Mouse (Mus musculus): ENCODE data around the gene Ubxn7. TPM values are rescaled to one million over a fixed set of nuclear protein-coding genes. Genes with fewer than 3 reads are reported as not detected.
"Not testable (repeated sequence)": the region's sequence is repeated elsewhere in the genome, so short reads cannot be mapped to it uniquely, and the experiment has no call there.

Ubxn7 gene
- total RNA-seq (2015; ENCODE audit: low replicate concordance) (52.1 and 72.9 TPM in 2 replicates), total RNA-seq (2017; ENCODE audit: low replicate concordance) (58.9 and 66.2 TPM in 2 replicates)

DNA sequence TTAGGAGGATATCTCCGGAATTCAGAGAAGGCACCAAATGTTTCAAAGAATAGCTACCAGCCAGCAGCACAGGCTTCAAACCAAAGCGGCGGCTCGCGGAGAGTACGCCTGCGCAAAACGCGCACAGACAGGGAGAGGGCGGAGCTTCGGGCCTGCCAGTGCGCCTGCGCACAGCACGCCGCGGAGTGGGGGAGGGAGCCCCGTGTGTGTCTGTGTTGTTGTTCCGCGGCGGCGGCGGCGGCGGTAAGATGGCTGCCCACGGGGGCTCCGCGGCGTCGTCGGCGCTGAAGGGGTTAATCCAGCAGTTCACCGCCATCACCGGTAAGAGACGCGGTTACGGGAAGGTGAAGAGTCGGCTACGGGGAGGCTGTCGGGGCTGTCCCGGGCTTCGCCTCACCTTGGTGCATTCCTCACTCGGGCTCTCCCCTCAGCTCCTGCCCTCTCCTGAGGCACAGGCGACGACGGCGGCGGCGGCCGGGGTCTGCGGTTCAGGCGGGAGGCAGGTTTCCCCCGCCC lies at the start of gene Ubxn7:
Gene Ubxn7 (plus strand): TSS at position 218 of the 516 bp plus-strand sequence.
- peak; percentile 96 for ATAC-seq (replicated peaks; ENCODE audit: low FRiP score, poor library complexity, severe bottlenecking)

DNA sequence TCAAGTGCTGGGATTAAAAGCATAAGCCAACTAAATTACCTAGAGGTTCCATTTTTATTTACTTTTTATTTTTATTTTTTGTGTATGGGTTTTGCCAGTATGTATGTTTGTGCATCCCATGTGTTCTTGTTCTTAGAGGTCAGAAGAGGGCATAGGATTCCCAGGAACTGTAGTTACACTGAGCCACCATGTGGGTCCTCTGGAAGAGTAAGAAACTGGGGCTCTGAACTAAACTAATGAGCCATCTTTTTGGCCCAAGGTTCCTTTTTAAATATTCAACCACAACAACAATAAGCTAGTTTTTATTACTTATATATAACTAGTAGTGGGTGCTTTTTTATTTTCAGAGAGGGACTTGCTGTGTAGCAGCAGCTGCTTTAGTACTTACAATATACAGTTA lies 49.4 kb upstream of the Ubxn7 start:
- ATAC-seq (replicated peaks; ENCODE audit: low FRiP score, poor library complexity, severe bottlenecking): no peak

DNA sequence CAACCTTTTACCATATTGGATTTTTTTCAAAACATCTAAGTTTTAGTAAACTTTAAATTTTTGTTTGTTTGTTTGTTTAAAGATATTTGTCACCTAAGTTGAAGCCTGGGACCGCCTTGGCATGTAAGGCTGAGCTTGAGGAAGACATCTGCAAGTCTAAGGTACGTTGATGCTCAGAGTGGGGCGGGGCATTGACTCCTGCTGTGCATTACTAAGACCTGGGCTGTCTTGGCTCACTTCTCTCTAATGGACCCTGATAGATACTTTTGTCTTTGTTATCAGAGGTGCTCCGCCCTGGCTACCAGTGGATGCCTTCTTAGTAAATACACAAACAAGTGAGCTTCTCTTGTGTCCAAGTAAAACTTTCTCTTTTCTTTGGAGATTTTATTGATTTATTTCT lies 40.2 kb upstream of the Ubxn7 start:
- ATAC-seq (replicated peaks; ENCODE audit: low FRiP score, poor library complexity, severe bottlenecking): no peak

DNA sequence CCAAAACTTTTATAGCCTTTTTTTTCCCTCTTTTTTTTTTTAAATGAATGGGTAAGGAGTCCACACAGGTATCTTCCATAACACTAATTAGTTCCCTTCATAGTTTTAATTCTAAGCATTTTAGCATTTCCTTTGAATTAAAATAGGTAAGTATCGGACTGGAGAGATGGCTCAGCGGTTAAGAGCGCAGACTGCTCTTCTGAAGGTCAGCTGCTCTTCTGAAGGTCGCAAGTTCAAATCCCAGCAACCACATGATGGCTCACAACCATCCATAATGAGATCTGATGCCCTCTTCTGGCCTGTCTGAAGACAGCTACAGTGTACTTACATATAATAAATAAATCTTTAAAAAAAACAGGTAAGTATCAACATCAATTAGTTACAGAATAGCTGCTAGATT lies 32.4 kb upstream of the Ubxn7 start:
- ATAC-seq (replicated peaks; ENCODE audit: low FRiP score, poor library complexity, severe bottlenecking): not testable (repeated sequence)

DNA sequence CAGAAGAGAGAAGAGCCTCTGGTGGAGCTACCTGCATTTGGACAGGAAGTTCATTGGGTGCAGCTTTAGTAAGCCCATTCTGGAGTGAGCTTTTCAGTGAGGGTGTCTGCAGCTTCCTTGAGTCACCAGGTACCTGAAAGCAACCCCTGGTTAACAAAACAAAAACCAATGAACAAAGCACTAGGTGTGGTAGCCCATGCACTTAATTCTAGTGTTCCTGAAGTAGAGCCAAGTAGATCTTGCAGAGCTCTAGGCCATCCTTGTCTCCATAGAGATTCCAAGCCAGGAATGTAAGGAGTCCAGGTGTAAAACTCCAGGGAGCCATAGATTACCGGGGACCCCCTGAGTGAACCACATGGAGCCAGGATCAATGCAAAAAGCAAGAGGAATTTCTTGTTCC lies 29.0 kb upstream of the Ubxn7 start:
- no peak for ATAC-seq (replicated peaks; ENCODE audit: low FRiP score, poor library complexity, severe bottlenecking)

DNA sequence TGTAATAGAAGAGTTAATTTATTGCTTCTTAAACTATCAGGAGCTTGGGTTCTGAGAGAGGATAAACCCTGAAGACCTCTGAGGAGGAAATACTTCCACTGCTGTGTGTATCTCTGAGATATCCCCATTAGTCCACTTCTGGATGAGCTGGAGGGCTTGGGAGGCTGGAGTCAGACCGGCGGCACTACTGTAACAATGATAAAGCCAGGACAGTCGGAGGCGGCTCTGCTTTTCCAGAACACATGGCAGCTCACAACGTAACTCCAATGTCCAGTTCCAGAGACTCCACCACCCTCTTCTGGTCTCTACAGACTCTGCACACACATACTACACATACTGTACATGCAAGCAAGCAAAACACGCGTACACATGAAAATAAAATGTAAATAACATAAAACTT lies 28.2 kb upstream of the Ubxn7 start:
- no peak for ATAC-seq (replicated peaks; ENCODE audit: low FRiP score, poor library complexity, severe bottlenecking)

DNA sequence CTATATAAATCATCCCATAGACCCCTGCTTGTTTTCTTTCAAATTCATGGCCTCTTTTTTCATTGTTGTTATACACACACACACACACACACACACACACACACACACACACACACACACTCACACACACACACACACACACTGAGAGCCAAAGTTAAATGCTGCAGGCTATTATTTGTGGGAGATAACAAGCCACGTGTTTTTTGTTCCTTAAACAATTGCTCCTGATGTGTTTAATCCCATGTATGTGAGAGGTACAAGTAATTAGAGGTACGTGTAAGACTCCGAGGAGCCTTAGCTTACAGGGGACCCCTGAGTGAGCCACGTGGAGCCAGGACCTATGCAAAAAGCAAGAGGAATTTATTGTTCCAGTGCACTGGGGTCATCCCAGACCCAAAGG lies 20.1 kb upstream of the Ubxn7 start:
- ATAC-seq (replicated peaks; ENCODE audit: low FRiP score, poor library complexity, severe bottlenecking): no peak

DNA sequence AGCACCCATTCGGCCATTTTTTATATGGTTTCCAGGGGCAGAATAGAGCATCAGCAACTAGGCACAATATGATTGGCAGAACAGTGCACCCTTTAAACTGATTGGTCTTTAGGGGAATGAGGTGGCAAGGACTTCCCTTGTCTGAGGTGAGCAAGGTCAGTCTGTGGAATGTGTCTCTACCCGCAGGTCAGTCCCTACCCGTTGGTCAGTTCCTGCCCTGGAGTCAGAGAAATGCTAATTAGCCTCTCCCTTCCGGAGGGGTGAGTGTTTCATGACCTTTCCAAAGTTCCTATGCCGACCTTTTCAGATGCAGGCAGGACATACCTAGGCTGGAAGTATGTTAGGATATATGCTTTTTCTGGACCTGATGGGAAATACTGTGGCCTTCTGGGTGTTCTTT lies 19.7 kb upstream of the Ubxn7 start:
- ATAC-seq (replicated peaks; ENCODE audit: low FRiP score, poor library complexity, severe bottlenecking): no peak

DNA sequence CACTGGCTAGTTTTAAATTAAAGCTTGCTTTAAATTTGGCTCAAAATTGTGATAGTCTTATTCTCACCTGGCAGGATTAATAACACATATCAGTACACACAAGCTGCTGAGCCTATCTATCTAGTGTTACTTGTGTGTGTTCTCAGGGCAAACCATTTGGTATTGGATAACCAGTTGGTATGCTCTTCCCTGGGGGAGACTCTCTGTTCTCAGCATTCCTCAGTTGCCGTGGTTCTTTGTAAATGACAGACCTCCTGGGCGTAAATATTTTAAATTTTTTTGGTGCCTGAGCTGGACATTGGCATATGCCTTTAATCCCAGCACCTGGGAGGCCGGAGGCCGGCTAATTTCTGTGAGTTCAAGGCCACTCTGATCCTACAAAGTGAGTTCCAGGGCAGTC lies 19.2 kb upstream of the Ubxn7 start:
- no peak for ATAC-seq (replicated peaks; ENCODE audit: low FRiP score, poor library complexity, severe bottlenecking)

DNA sequence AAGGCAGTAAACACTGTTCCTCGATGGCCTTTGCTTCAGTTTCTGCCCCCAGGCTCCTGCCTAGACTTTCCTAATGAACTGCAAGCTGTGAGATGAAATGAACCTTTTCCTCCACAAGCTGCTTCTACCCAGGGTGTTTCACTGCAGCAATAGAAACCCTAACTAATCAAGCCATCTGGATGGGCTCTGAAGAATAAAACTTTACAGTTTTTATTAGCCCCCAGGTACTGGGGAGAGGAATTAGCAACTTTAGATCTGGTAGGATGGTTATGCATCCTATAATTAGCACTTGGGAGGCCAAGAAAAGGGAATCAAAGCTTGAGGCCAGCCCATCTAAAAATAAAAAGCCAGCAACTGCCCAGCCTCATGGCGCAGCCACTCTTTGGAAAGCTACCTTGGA lies 15.5 kb upstream of the Ubxn7 start:
- no peak for ATAC-seq (replicated peaks; ENCODE audit: low FRiP score, poor library complexity, severe bottlenecking)

DNA sequence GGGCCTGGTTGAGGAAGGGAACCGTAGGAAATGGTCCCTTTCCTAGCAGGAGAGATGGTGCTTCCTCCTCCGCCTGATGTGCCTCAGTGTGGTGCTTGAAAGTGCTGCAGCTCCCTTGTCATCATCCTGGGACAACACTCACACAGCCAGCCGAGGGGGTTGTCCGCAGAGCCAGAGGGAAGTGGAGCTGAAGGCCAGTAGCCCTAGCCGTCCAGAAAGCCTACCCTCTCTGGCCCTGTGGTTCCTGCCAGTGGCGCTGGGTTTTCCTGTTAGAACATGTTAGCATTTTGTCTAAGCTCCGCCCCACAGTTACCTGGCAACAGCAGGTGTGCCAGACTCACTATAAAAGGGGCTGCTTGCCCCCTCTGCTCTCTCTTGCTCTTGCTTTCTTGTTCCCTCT lies 8.1 kb upstream of the Ubxn7 start:
- no peak for ATAC-seq (replicated peaks; ENCODE audit: low FRiP score, poor library complexity, severe bottlenecking)

DNA sequence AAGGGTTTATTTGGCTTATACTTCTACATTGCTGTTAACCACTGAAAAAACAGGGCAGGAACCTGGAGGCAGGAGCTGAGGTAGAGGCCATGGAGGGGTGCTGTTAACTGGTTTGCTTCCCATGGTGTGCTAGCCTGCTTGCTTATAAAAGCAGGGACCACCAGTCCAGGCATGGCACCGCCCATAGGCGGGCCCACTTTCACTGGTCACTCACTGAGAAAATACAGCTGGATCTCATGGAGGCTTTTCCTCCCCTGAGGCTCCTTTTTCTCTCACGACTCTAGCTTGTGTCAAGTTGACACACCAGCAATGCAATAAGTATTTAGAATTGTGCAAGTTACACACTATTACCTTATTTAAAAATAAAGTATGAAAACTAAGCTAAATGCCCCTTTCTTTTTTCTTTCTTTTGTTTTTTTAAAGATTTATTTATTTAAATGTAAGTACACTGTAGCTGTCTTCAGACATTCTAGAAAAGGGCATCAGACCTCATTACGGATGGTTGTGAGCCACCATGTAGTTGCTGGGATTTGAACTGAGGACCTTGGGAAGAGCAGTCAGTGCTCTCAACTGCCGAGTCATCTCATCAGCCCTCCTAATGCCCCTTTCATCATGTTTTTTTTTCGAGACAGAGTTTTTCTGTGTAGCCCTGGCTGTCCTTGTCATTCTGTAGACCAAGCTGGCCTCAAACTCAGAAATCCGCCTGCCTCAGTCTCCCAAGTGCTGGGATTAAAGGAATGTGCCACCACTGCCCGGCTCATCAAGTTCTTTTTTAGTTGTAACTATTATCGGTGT lies 984 bp upstream of the Ubxn7 start:
- no peak for ATAC-seq (replicated peaks; ENCODE audit: low FRiP score, poor library complexity, severe bottlenecking)

DNA sequence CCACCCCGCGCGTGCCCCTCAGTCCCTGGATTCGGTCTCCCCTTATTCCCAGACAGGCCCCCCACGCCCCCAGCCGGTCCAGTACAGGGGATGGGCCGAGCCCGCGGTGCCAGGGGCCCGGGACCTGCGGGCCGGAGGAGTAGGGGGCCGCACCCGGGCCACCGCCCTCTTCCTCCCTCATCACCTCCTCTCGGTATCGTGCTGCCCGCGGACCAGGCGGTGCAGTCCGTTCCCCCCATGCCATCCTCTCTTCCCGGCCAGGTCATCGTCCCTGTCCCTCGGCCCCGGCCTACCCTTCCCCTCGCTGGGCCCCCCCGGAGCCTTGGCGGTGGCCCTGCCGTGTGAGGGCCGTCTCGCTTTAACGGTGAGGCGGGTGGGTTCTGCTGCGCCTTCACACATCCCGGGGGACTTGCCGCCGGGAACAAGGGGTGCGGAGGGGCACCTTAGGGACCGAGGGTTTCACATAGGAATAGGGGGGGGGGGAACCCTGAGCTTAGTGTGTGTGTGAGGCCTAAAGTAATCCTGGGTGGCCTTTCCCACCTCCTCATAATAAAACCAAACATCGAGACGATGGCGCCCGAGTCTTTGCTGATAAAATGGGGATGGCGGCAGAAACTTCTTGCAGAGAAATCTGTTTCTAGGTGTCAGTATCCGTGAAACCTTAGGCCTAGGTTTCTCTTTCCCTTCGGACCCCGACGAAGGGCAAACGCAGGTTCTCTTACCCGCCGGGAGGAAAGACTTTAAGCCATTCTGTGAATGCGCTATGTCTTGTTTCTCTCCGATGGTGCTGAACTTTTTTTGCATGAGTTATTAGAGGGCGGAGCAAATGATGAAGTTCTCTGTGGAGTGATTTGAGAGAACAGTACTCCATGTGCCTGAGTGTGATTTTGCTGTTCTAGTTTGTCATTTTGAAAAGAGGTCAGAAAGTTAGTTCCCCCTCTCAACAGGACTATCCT lies 777 bp downstream of the Ubxn7 start:
- peak; percentile 36 for ATAC-seq (replicated peaks; ENCODE audit: low FRiP score, poor library complexity, severe bottlenecking)

DNA sequence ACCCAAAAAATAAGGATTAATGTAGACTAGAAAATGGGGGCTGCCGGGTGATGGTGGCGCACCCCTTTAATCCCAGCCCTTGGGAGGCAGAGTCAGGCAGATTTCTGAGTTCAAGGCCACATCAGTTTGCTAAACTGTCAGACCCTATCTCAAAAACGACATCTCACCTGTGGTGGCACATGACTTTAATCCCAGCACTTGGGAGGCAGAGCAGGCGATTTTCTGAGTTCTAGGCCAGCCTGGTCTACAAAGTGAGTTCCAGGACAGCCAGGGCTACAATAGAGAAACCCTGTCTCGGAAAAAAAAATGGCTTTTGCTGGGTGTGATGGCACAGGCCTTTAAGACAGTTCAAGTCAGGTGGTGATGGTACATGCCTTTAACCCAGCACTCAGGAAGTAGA lies 3.1 kb downstream of the Ubxn7 start:
- no peak for ATAC-seq (replicated peaks; ENCODE audit: low FRiP score, poor library complexity, severe bottlenecking)

DNA sequence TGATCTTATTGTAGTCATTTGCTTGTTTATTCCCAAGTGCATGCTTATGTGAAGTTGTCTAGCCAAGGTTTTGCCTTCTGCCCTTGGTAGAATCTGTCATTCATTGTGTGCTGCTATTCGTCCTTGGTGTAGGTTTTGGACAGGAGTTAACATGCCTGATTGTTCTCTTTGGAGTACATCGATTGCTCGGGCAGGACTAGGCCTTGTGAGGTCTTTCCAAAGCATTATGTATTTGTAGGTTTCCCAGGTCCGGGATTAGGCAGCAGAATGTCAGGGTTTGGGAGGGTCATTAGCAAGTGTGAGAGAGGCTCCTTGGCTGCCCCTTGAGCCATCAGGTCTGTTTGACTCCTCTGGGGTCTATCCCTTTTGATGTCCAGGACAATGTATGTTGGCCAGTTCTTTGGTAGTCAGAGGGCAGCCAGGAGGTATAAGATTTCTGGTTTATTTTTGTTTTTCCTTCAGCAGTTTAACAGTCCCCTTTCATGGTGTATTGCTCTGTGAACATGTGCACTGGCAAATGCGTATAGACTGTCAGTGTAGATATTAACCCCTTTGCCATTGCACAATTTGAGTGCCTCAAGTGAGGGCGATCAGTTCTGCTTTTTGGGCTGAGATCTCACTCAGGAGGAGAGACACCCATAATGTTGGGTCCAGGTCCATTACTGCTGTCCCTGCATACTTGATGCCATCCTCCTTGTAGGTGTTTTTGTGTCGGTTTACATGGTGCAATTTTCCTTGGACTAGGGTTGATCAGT lies 4.1 kb downstream of the Ubxn7 start:
- ATAC-seq (replicated peaks; ENCODE audit: low FRiP score, poor library complexity, severe bottlenecking): no peak

DNA sequence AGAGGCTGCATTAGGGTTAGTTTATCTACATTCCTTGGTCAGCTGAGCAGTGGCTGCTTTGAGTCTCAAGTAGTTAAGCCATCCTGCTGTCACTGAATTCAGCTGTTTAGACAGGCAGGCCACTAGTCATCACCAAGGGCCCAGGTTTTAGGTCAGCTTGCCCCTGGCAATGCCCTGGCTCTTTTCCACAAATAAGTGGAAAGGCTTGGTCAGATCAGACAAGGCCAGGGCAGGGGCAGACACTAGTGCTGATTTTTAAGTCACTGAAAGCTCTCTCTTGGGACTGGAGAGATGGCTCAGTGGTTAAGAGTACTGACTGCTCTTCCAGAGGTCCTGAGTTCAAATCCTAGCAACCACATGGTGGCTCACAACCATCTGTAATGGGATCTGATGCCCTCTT lies 4.9 kb downstream of the Ubxn7 start:
- ATAC-seq (replicated peaks; ENCODE audit: low FRiP score, poor library complexity, severe bottlenecking): no peak

DNA sequence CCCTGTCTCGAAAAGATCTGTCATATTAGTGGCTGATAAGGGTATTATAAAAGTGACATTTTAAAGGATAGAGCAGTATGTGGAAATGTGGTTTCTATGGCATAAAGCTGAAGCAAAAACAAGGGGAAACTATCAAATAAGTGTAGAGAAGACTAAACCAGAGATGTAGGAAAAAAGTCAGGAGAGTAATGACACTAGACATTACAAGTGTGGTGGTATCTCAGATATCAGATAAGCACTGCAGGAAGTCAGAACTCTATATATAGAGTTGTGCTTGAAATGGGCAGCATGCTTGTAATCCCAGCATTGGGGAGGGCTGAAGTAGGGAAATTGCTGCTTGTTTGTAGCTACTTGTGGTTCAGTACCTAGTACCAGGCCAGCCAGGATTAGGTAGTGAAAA lies 8.4 kb downstream of the Ubxn7 start:
- no peak for ATAC-seq (replicated peaks; ENCODE audit: low FRiP score, poor library complexity, severe bottlenecking)

DNA sequence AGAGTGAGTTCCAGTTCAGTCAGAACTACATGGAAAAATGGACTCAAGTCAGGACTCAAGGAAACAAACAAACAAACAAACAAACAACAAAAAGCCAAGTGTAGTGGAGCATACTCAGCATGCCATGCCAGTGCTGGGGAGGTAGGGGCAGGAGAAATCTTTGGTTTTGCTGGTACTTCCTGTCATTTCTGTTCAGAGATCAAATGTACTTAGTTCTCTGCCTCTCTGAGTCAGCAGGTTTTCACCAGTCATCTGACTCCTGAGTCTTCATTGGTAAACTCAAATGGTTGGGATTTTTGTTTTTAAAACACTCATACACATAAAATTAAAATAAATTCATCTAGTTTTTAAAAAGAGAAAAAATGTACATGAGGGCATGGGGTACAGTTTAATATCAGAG lies 13.5 kb downstream of the Ubxn7 start:
- no peak; the same call in 1 of the 2 replicates for ATAC-seq (replicated peaks; ENCODE audit: low FRiP score, poor library complexity, severe bottlenecking)

DNA sequence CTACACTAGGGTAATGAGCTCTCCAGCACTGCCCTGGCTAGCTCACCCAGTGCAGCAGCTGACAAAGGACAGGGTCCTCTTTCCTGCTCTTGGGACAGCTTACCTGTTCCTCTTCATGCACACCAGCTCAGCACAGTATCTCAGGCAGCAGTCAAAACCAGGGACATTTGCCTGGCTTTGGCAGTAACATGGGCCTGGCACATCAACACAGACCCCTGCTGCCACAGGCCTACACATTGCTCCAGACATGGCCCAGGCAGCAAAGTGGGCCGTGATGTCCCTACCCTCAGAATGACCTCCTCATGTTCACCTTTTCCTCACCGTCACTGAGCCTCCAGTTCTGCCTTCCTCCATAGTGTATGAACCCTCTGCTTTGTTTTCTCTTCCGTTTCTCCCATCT lies 18.7 kb downstream of the Ubxn7 start:
- no peak for ATAC-seq (replicated peaks; ENCODE audit: low FRiP score, poor library complexity, severe bottlenecking)

DNA sequence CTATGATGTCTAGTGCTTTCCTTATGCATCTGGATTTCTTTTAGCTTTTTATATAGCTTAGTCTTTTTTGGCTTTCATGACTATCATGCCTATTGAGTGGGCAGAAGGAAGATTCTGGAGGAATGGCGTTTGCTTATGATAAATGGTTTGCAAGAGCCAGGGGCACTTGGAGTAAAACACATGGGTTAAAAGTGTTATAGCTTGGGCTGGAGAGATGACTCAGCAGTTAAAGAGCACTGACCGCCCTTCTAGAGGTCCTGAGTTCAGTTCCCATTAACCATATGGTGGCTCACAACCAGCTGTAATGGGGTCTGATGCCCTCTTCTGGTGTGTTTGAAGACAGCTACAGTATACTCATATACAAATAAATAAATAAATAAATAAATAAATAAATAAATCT lies 31.5 kb downstream of the Ubxn7 start:
- ATAC-seq (replicated peaks; ENCODE audit: low FRiP score, poor library complexity, severe bottlenecking): no peak

Measured in erythroblast, adult 5-6 weeks (primary cell).